Mouse (Mus musculus) liver, adult 2 months (tissue): Measurements from ENCODE around the gene Lgals12.

Source experiments
- CTCF ChIP-seq: fragments of 200-500 bp; IDR thresholded peaks from 2 replicates; pipeline ENCODE4 v1.5.1; 2011; ENCODE audit warnings: low read depth, low read length, control low read depth
- POLR2A ChIP-seq: fragments of 200-500 bp; IDR thresholded peaks from 2 replicates; pipeline ENCODE4 v1.6.1; 2011; ENCODE audit warnings: low read length, control low read depth; ENCODE audit not compliant: insufficient read depth; ENCODE audit errors: extremely low read depth

DNA sequence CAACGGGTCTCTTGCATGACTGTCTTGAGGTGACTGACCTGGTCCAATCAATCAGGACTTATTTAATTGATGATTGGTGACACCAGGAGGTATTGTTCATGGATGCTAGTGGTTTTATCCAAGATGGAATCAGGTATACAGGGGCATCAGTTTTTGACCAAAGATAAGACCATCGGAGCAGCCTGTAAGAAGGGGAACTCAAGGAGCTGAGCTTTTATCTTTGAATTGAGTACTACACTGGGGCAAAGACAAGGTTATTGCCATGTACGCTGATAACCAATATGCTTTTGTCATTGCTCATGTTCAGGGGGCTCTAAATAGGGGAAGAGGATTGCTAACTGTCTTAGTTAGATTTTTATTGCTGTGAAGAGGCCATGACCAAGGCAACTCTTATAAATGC lies 58.1 kb downstream of the Lgals12 start:
- TF ChIP-seq CTCF (no peak), POLR2A (no peak)
